Mouse (Mus musculus): ENCODE measurements around the gene Gm9758. TPM values are rescaled to one million over a fixed set of nuclear protein-coding genes. Genes with fewer than 3 reads are reported as not detected.
"Not testable (repeated sequence)": the region's sequence is repeated elsewhere in the genome, so short reads cannot be mapped to it uniquely, and the experiment has no call there.

Gene Gm9758
- polyA plus RNA-seq, 1 experiment from 2014 or later = not detected

- not testable (repeated sequence) for DNase-seq (ENCODE audit: low spot score); ATAC-seq (replicated peaks; ENCODE audit: insufficient number of reproducible peaks, low FRiP score, low TSS enrichment, low read depth)
- WGBS = 65% methylated on average over 4 of the region's 4 CpGs
These were observed 30.8 kb upstream of the Gm9758 start for GRCm38 (mm10) chr5:14945524-14945923.

GRCm38 (mm10) chr5:14941043-14941442 is 26.3 kb upstream of the Gm9758 start:
- not testable (repeated sequence) for H3K27me3 ChIP-seq (ENCODE audit: control insufficient read depth, insufficient read depth, low read length); H3K4me1 ChIP-seq (ENCODE audit: control insufficient read depth, insufficient read depth, low read length); H3K9ac ChIP-seq (replicated peaks; ENCODE audit: low read length); ATAC-seq (replicated peaks; ENCODE audit: insufficient number of reproducible peaks, low FRiP score, low TSS enrichment, low read depth); H3K36me3 ChIP-seq (replicated peaks; ENCODE audit: control insufficient read depth, insufficient read depth, low read depth, low read length); H3K4me2 ChIP-seq (ENCODE audit: low read depth, low read length); H3K4me3 ChIP-seq (ENCODE audit: low read depth, low read length); DNase-seq (ENCODE audit: low spot score); H3K27ac ChIP-seq (replicated peaks; ENCODE audit: low read depth, low read length); H3K9me3 ChIP-seq (replicated peaks; ENCODE audit: control insufficient read depth, low read length)
- WGBS = 83% methylated on average over 1 of the region's 1 CpGs

More at GRCm38 (mm10) chr5:14945524-14945923, 30.8 kb upstream of the Gm9758 start:
- not testable (repeated sequence) for H3K27me3 ChIP-seq (ENCODE audit: control insufficient read depth, insufficient read depth, low read length); H3K36me3 ChIP-seq (replicated peaks; ENCODE audit: control insufficient read depth, insufficient read depth, low read depth, low read length); H3K27ac ChIP-seq (replicated peaks; ENCODE audit: low read depth, low read length); H3K9me3 ChIP-seq (replicated peaks; ENCODE audit: control insufficient read depth, low read length); H3K4me1 ChIP-seq (ENCODE audit: control insufficient read depth, insufficient read depth, low read length); H3K4me3 ChIP-seq (ENCODE audit: low read depth, low read length); H3K9ac ChIP-seq (replicated peaks; ENCODE audit: low read length); H3K4me2 ChIP-seq (ENCODE audit: low read depth, low read length)

GRCm38 (mm10) chr5:14938329-14938728 is 23.6 kb upstream of the Gm9758 start, which contains the start of gene Speer4e:
Speer4e (minus strand) TSS chr5:14938429.
- not testable (repeated sequence) for H3K4me1 ChIP-seq (ENCODE audit: control insufficient read depth, insufficient read depth, low read length); H3K4me3 ChIP-seq (ENCODE audit: low read depth, low read length); H3K36me3 ChIP-seq (replicated peaks; ENCODE audit: control insufficient read depth, insufficient read depth, low read depth, low read length); H3K9ac ChIP-seq (replicated peaks; ENCODE audit: low read length); H3K27ac ChIP-seq (replicated peaks; ENCODE audit: low read depth, low read length); DNase-seq (ENCODE audit: low spot score); H3K4me2 ChIP-seq (ENCODE audit: low read depth, low read length); H3K27me3 ChIP-seq (ENCODE audit: control insufficient read depth, insufficient read depth, low read length); ATAC-seq (replicated peaks; ENCODE audit: insufficient number of reproducible peaks, low FRiP score, low TSS enrichment, low read depth); H3K9me3 ChIP-seq (replicated peaks; ENCODE audit: control insufficient read depth, low read length)
- 60% methylated on average over 1 of the region's 1 CpGs for WGBS

DNA sequence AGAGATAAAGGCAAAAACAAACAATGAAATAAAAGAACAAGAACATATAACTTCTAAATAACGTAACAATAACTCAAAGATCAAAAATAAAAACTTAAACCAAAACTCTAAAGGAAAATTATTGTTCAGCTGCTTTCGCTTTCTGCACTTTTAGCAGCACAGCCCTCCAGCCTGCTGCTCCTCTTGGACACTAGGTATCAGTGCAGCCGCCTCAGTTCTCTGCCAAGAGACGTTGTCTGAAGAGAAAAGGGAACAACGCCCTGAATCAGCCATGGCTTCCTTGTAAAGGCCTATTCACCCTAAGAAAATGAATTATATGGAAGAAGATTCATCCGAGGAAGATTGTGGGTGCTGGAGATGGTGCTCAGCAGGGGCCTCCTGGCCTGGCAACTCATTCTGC is 19.0 kb upstream of the Gm9758 start:
- 72% methylated on average over 5 of the region's 6 CpGs for WGBS

GRCm38 (mm10) chr5:14927047-14927446 is 12.3 kb upstream of the Gm9758 start:
- 29% methylated on average over 4 of the region's 4 CpGs for WGBS
- not testable (repeated sequence) for H3K27me3 ChIP-seq (ENCODE audit: control insufficient read depth, insufficient read depth, low read length); H3K9me3 ChIP-seq (replicated peaks; ENCODE audit: control insufficient read depth, low read length); DNase-seq (ENCODE audit: low spot score); H3K4me1 ChIP-seq (ENCODE audit: control insufficient read depth, insufficient read depth, low read length); H3K36me3 ChIP-seq (replicated peaks; ENCODE audit: control insufficient read depth, insufficient read depth, low read depth, low read length); H3K4me2 ChIP-seq (ENCODE audit: low read depth, low read length); H3K9ac ChIP-seq (replicated peaks; ENCODE audit: low read length); H3K27ac ChIP-seq (replicated peaks; ENCODE audit: low read depth, low read length); ATAC-seq (replicated peaks; ENCODE audit: insufficient number of reproducible peaks, low FRiP score, low TSS enrichment, low read depth); H3K4me3 ChIP-seq (ENCODE audit: low read depth, low read length)

More for the DNA sequence above, 19.0 kb upstream of the Gm9758 start:
- not testable (repeated sequence) for DNase-seq (ENCODE audit: low spot score); H3K9me3 ChIP-seq (replicated peaks; ENCODE audit: control insufficient read depth, low read length); H3K4me1 ChIP-seq (ENCODE audit: control insufficient read depth, insufficient read depth, low read length); H3K9ac ChIP-seq (replicated peaks; ENCODE audit: low read length); H3K27ac ChIP-seq (replicated peaks; ENCODE audit: low read depth, low read length); H3K27me3 ChIP-seq (ENCODE audit: control insufficient read depth, insufficient read depth, low read length); H3K4me2 ChIP-seq (ENCODE audit: low read depth, low read length); ATAC-seq (replicated peaks; ENCODE audit: insufficient number of reproducible peaks, low FRiP score, low TSS enrichment, low read depth); H3K4me3 ChIP-seq (ENCODE audit: low read depth, low read length); H3K36me3 ChIP-seq (replicated peaks; ENCODE audit: control insufficient read depth, insufficient read depth, low read depth, low read length)

DNA sequence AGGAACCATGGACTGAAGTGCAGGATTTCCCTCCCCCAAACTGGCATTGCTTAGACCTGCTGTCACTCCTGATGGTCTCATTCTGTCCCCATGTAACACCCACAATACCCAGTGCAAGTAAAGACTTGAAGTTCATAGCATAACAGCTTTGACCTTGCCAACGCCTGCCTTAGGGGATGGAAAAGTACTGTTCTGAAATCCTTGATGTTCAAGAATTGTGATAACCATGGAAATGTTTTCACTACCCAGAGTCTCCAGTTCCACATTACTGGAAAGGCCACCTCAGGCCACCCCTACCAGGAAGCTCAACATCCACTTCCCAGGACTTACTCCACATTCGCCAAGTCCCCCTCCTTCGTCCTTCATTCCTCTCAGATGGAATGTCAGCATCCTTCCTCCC is 338 bp downstream of the Gm9758 start:
- 74% methylated on average over 2 of the region's 3 CpGs for WGBS
- H3K27me3 ChIP-seq (ENCODE audit: control insufficient read depth, insufficient read depth, low read length); H3K4me3 ChIP-seq (ENCODE audit: low read depth, low read length); H3K4me1 ChIP-seq (ENCODE audit: control insufficient read depth, insufficient read depth, low read length); H3K9me3 ChIP-seq (replicated peaks; ENCODE audit: control insufficient read depth, low read length); H3K4me2 ChIP-seq (ENCODE audit: low read depth, low read length); ATAC-seq (replicated peaks; ENCODE audit: insufficient number of reproducible peaks, low FRiP score, low TSS enrichment, low read depth); DNase-seq (ENCODE audit: low spot score); H3K9ac ChIP-seq (replicated peaks; ENCODE audit: low read length); H3K36me3 ChIP-seq (replicated peaks; ENCODE audit: control insufficient read depth, insufficient read depth, low read depth, low read length); H3K27ac ChIP-seq (replicated peaks; ENCODE audit: low read depth, low read length): not testable (repeated sequence)

GRCm38 (mm10) chr5:14903539-14903938 is 11.2 kb downstream of the Gm9758 start:
- H3K4me3 ChIP-seq (ENCODE audit: low read depth, low read length); H3K9ac ChIP-seq (replicated peaks; ENCODE audit: low read length); H3K27ac ChIP-seq (replicated peaks; ENCODE audit: low read depth, low read length); H3K36me3 ChIP-seq (replicated peaks; ENCODE audit: control insufficient read depth, insufficient read depth, low read depth, low read length); H3K9me3 ChIP-seq (replicated peaks; ENCODE audit: control insufficient read depth, low read length); DNase-seq (ENCODE audit: low spot score); ATAC-seq (replicated peaks; ENCODE audit: insufficient number of reproducible peaks, low FRiP score, low TSS enrichment, low read depth); H3K27me3 ChIP-seq (ENCODE audit: control insufficient read depth, insufficient read depth, low read length); H3K4me2 ChIP-seq (ENCODE audit: low read depth, low read length); H3K4me1 ChIP-seq (ENCODE audit: control insufficient read depth, insufficient read depth, low read length): not testable (repeated sequence)
- WGBS = 10% methylated on average over 3 of the region's 3 CpGs

DNA sequence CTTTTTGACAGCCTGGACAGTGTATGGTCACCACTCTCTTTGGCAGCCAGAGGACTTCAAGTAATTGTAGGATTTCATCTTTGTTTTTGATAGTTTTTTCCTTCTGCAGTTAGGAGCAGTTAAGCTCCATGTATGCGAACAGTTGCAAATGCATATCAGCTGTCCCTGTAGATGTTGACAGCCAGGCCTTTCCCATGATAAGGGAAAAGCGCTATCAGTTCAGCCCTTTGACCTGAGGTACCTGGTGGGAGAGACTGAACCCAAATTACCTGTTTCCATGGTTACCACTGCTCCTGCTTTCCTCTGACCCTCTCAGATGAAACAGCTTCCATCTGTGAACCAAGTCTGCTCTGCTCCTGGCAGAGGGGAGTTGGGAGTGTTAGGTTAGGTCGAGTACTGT is 22.5 kb downstream of the Gm9758 start:
- no peak for ATAC-seq (replicated peaks; ENCODE audit: insufficient number of reproducible peaks, low FRiP score, low TSS enrichment, low read depth)
- 73% methylated on average over 3 of the region's 3 CpGs for WGBS

More for the DNA sequence above, 22.5 kb downstream of the Gm9758 start:
- Histone ChIP-seq H3K9ac (replicated peaks; ENCODE audit: low read length) (no peak overlapping the region), H3K4me1 (ENCODE audit: control insufficient read depth, insufficient read depth, low read length) (no peaks in the 10 kb centered on the region), H3K27me3 (ENCODE audit: control insufficient read depth, insufficient read depth, low read length) (no peaks in the 10 kb centered on the region), H3K4me2 (ENCODE audit: low read depth, low read length) (no peak overlapping the region), H3K36me3 (replicated peaks; ENCODE audit: control insufficient read depth, insufficient read depth, low read depth, low read length) (no peaks in the 10 kb centered on the region), H3K27ac (replicated peaks; ENCODE audit: low read depth, low read length) (no peak overlapping the region), H3K9me3 (replicated peaks; ENCODE audit: control insufficient read depth, low read length) (no peaks in the 10 kb centered on the region), H3K4me3 (ENCODE audit: low read depth, low read length) (no peak overlapping the region)
- no peak for DNase-seq (ENCODE audit: low spot score)
